Mouse (Mus musculus) kidney, adult 18-20 months (tissue): ENCODE data around the gene Oxsr1.
"Not testable (repeated sequence)": the region's sequence is repeated elsewhere in the genome, so short reads cannot be mapped to it uniquely, and the experiment has no call there.

Experiments
- DNase-seq: peaks from one replicate; pipeline ENCODE4 v3.0.0; 2021

The Oxsr1 gene

GRCm38 (mm10) chr9:119322289-119323259 lies at the start of gene Oxsr1:
Gene Oxsr1 (minus strand): TSS chr9:119322427.
- DNase-seq, result peak; percentile 100

GRCm38 (mm10) chr9:119371251-119371650 lies 49.0 kb upstream of the Oxsr1 start:
- DNase-seq, result no peak

- DNase-seq, result not testable (repeated sequence)
Measured at GRCm38 (mm10) chr9:119370770-119371169, 48.5 kb upstream of the Oxsr1 start.

- peak; percentile 37 for DNase-seq
Measured at GRCm38 (mm10) chr9:119368367-119368766, 46.1 kb upstream of the Oxsr1 start.

GRCm38 (mm10) chr9:119365284-119365683 lies 43.1 kb upstream of the Oxsr1 start, which contains the start of gene Slc22a14:
Gene Slc22a14 (minus strand): TSS chr9:119365553.
- no peak for DNase-seq

- DNase-seq, result no peak
Measured at GRCm38 (mm10) chr9:119363229-119363628, 41.0 kb upstream of the Oxsr1 start.

GRCm38 (mm10) chr9:119361416-119361815 lies 39.2 kb upstream of the Oxsr1 start:
- DNase-seq, result no peak

- peak; percentile 71 for DNase-seq
Measured at GRCm38 (mm10) chr9:119358058-119358429, 35.8 kb upstream of the Oxsr1 start.

GRCm38 (mm10) chr9:119357331-119358057 lies 35.3 kb upstream of the Oxsr1 start, which contains the start of gene Xylb:
Gene Xylb (plus strand): TSS chr9:119357381.
- peak; percentile 97 for DNase-seq

- no peak for DNase-seq
Measured at GRCm38 (mm10) chr9:119355943-119356342, 33.7 kb upstream of the Oxsr1 start.

- peak; percentile 34 for DNase-seq
Measured at GRCm38 (mm10) chr9:119353926-119354325, 31.7 kb upstream of the Oxsr1 start.

- DNase-seq, result peak; percentile 87
Measured at GRCm38 (mm10) chr9:119352060-119352459, 29.8 kb upstream of the Oxsr1 start.

GRCm38 (mm10) chr9:119350947-119351705 lies 28.9 kb upstream of the Oxsr1 start:
- peak; percentile 61 for DNase-seq

GRCm38 (mm10) chr9:119350531-119350930 lies 28.3 kb upstream of the Oxsr1 start:
- peak; percentile 36 for DNase-seq

GRCm38 (mm10) chr9:119346376-119346775 lies 24.1 kb upstream of the Oxsr1 start:
- DNase-seq, result no peak

- no peak for DNase-seq
Measured at GRCm38 (mm10) chr9:119342728-119343127, 20.5 kb upstream of the Oxsr1 start.

- peak; percentile 96 for DNase-seq
Measured at GRCm38 (mm10) chr9:119340909-119341816, 18.9 kb upstream of the Oxsr1 start, which contains the start of gene Myd88. Gene Myd88 (minus strand): TSS chr9:119341411.

GRCm38 (mm10) chr9:119340212-119340580 lies 18.0 kb upstream of the Oxsr1 start:
- DNase-seq, result no peak

- DNase-seq, result peak; percentile 85
Measured at GRCm38 (mm10) chr9:119339558-119340211, 17.5 kb upstream of the Oxsr1 start, which contains the start of gene Acaa1a. Gene Acaa1a (plus strand): TSS chr9:119339676.

GRCm38 (mm10) chr9:119339106-119339505 lies 16.9 kb upstream of the Oxsr1 start:
- no peak for DNase-seq

- DNase-seq, result no peak
Measured at GRCm38 (mm10) chr9:119338350-119338749, 16.1 kb upstream of the Oxsr1 start.
